Mouse (Mus musculus) effector memory CD4-positive, alpha-beta T cell, adult 5 months (primary cell): ENCODE measurements around the gene Tubb4a. TPM values are rescaled to one million over a fixed set of nuclear protein-coding genes. Genes with fewer than 3 reads are reported as not detected.

ENCODE experiments used
- polyA plus RNA-seq: library from polyadenylated mRNA; unstranded; fragments of 100-300 nt; shearing (Covaris generic); gene quantifications from one replicate; pipeline ENCODE4 v1.2.1, GENCODE M21; 2017

Tubb4a gene
- 1.5 TPM for polyA plus RNA-seq

GRCm38 (mm10) chr17:57087049-57087832 lies at the start of gene Tubb4a:
Gene Tubb4a, minus strand, starts transcription at chr17:57087782.

GRCm38 (mm10) chr17:57105181-57106034 lies 17.8 kb upstream of the Tubb4a start, which contains the start of gene Tnfsf9:
Gene Tnfsf9, plus strand, starts transcription at chr17:57105325.

GRCm38 (mm10) chr17:57078336-57078735 lies 9.2 kb downstream of the Tubb4a start, which contains the start of gene Dennd1c:
Gene Dennd1c, minus strand, starts transcription at chr17:57078514.

GRCm38 (mm10) chr17:57059486-57059977 lies 28.1 kb downstream of the Tubb4a start, which contains the start of gene Slc25a23:
Gene Slc25a23, minus strand, starts transcription at chr17:57059863.

GRCm38 (mm10) chr17:57058891-57059485 lies 28.6 kb downstream of the Tubb4a start, which contains the start of gene Crb3:
Gene Crb3, plus strand, starts transcription at chr17:57059105.

GRCm38 (mm10) chr17:57041554-57041953 lies 46.0 kb downstream of the Tubb4a start, which contains the start of gene Slc25a41:
Gene Slc25a41, minus strand, starts transcription at chr17:57041654.

GRCm38 (mm10) chr17:57030931-57031660 lies 56.5 kb downstream of the Tubb4a start, which contains the start of gene Khsrp:
Gene Khsrp, minus strand, starts transcription at chr17:57031522.

Other genes with a start within 250 kb of the Tubb4a start
- not detected for gene Acsbg2, start 213.3 kb downstream of the Tubb4a start, polyA plus RNA-seq
- 0.14 TPM for gene 1700061G19Rik, start 212.3 kb downstream of the Tubb4a start, polyA plus RNA-seq
- gene Mllt1, start 152.4 kb downstream of the Tubb4a start, polyA plus RNA-seq = 24.8 TPM
- not detected for gene Acer1, start 105.7 kb downstream of the Tubb4a start, polyA plus RNA-seq
- gene Clpp, start 97.5 kb downstream of the Tubb4a start, polyA plus RNA-seq = 39.7 TPM
- gene Alkbh7, start 90.4 kb downstream of the Tubb4a start, polyA plus RNA-seq = 12.0 TPM
- gene Pspn, start 87.8 kb downstream of the Tubb4a start, polyA plus RNA-seq = not detected
- gene Gtf2f1, start 76.5 kb downstream of the Tubb4a start, polyA plus RNA-seq = 62.3 TPM
- gene Gm17949, start 76.3 kb downstream of the Tubb4a start, polyA plus RNA-seq = 0.42 TPM
- gene Khsrp, start 56.3 kb downstream of the Tubb4a start, polyA plus RNA-seq = 48.7 TPM
- gene Slc25a41, start 46.1 kb downstream of the Tubb4a start, polyA plus RNA-seq = not detected
- 4.4 TPM for gene Crb3, start 28.7 kb downstream of the Tubb4a start, polyA plus RNA-seq
- gene Slc25a23, start 27.9 kb downstream of the Tubb4a start, polyA plus RNA-seq = 6.7 TPM
- 159 TPM for gene Dennd1c, start 9.3 kb downstream of the Tubb4a start, polyA plus RNA-seq
- gene Tnfsf9, start 17.5 kb upstream of the Tubb4a start, polyA plus RNA-seq = 17.9 TPM
- not detected for gene Cd70, start 62.0 kb upstream of the Tubb4a start, polyA plus RNA-seq
- 10.9 TPM for gene Tnfsf14, start 106.4 kb upstream of the Tubb4a start, polyA plus RNA-seq
- gene C3, start 140.4 kb upstream of the Tubb4a start, polyA plus RNA-seq = 0.07 TPM
- 56.3 TPM for gene Gpr108, start 160.7 kb upstream of the Tubb4a start, polyA plus RNA-seq
- 5.4 TPM for gene Trip10, start 161.7 kb upstream of the Tubb4a start, polyA plus RNA-seq
- gene Vav1, start 191.3 kb upstream of the Tubb4a start, polyA plus RNA-seq = 149 TPM